Comparison of ENCODE assay signal across 8 mouse cellular contexts in genomic region chr15:8659483-8659971, GRCm38 (mm10). TPM values are rescaled to one million over a fixed set of nuclear protein-coding genes. Genes with fewer than 3 reads are reported as not detected.
A peak's percentile ranks its signal among the peaks of the same experiment; 100 is the strongest.
DNase-seq lines count a peak whose midpoint lies in the region; ATAC-seq lines count a peak whose summit lies in the region.

No protein-coding gene starts in this region.

- DNase-seq in kidney, adult 8-10 months = no peak
- peak; percentile 77 for DNase-seq in embryo, embryonic 10.5 days (ENCODE audit: low spot score)
- DNase-seq in forelimb bud, embryonic 11.5 days (ENCODE audit: low read depth, low spot score) = peak; percentile 59
- DNase-seq in adrenal gland, postnatal 4 days (ENCODE audit: low spot score in 2 of 2) = no peak
- no peak for DNase-seq in adrenal gland, adult (ENCODE audit: inconsistent age in 2 of 2, low spot score in 1 of 2)
- no peak for DNase-seq in urinary bladder, postnatal 10 days (ENCODE audit: low spot score)

- H3K27me3 ChIP-seq in kidney, embryonic 15.5 days = no peaks in the 10 kb centered on the region
- no peaks in the 10 kb centered on the region for H3K27me3 ChIP-seq in midbrain, embryonic 13.5 days

- no peaks in the 10 kb centered on the region for H3K9me3 ChIP-seq in kidney, embryonic 15.5 days (replicated peaks)
- no peaks in the 10 kb centered on the region for H3K9me3 ChIP-seq in midbrain, embryonic 13.5 days

- peak overlapping the region; percentile 82 for H3K27ac ChIP-seq in kidney, embryonic 15.5 days
- peak overlapping the region; percentile 77 for H3K27ac ChIP-seq in midbrain, embryonic 13.5 days

- no peak overlapping the region for H3K4me3 ChIP-seq in kidney, embryonic 15.5 days (replicated peaks)
- H3K4me3 ChIP-seq in midbrain, embryonic 13.5 days (replicated peaks) = no peak overlapping the region

- H3K9ac ChIP-seq in kidney, embryonic 15.5 days = no peak overlapping the region
- no peak overlapping the region for H3K9ac ChIP-seq in midbrain, embryonic 13.5 days (replicated peaks)

- H3K4me1 ChIP-seq in kidney, embryonic 15.5 days = peaks cover 24% of the 10 kb centered on the region
- H3K4me1 ChIP-seq in midbrain, embryonic 13.5 days (replicated peaks) = peaks cover 31% of the 10 kb centered on the region

- ATAC-seq in kidney, embryonic 15.5 days (replicated peaks; ENCODE audit: low FRiP score) = peak; percentile 90
- ATAC-seq in midbrain, embryonic 13.5 days = peak; percentile 90

- H3K36me3 ChIP-seq in kidney, embryonic 15.5 days = no peaks in the 10 kb centered on the region
- no peaks in the 10 kb centered on the region for H3K36me3 ChIP-seq in midbrain, embryonic 13.5 days

- 10% methylated on average over 8 of the region's 8 CpGs for WGBS in kidney, embryonic 15.5 days
- WGBS in midbrain, embryonic 13.5 days = 8% methylated on average over 8 of the region's 8 CpGs

- peak overlapping the region; percentile 30; the same call in 1 of the 2 replicates for H3K4me2 ChIP-seq in kidney, embryonic 15.5 days
- peak overlapping the region; percentile 23 for H3K4me2 ChIP-seq in midbrain, embryonic 13.5 days (replicated peaks)

RNA-seq across cellular contexts. Expression of gene Slc1a3, which starts 51.0 kb away (rescaled TPM):
- 16.6 and 17.8 TPM in 2 replicates for polyA plus RNA-seq in kidney, embryonic 15.5 days (2015; fragmentation: Nextera tagmentation; extraction: Ambion mirVana)
- 76.4 and 85.4 TPM in 2 replicates for polyA plus RNA-seq in midbrain, embryonic 13.5 days (2015; fragmentation: Nextera tagmentation; extraction: Ambion mirVana)
- 10 to 100 TPM in 1 of 2 experiments, 1 to 10 TPM in 1; 8.1 to 11.4 TPM for total RNA-seq in adrenal gland, postnatal 4 days (2021)

Comparison
In these comparisons a context has a peak if more than half of its experiments do, and no peak if none do; other contexts are left out.
1. DNase-seq: peak in embryo, embryonic 10.5 days (single experiment) and forelimb bud, embryonic 11.5 days (single experiment); none in kidney, adult 8-10 months (0 of 2), adrenal gland, postnatal 4 days (0 of 2), adrenal gland, adult (0 of 2) and urinary bladder, postnatal 10 days (single experiment).